Mouse (Mus musculus) stomach, embryonic 16.5 days (tissue): ENCODE results near the gene Gh. TPM values are rescaled to one million over a fixed set of nuclear protein-coding genes. Genes with fewer than 3 reads are reported as not detected.

ENCODE experiments used
- ATAC-seq: fragments of 200-750 bp; cut with Nextera tagmentation; 2 replicates; pipeline ENCODE4 v1.8.0; 2017; ENCODE audit warnings: moderate number of reproducible peaks, moderate TSS enrichment; ENCODE audit not compliant: insufficient read depth, low FRiP score
- H3K27ac ChIP-seq: fragments of 300-500 bp; sonication (generic); 2 replicates; pipeline ENCODE4 v1.5.1; 2014; ENCODE audit warnings: low read length
- H3K27me3 ChIP-seq: fragments of 300-500 bp; sonication (generic); 2 replicates; pipeline ENCODE4 v1.6.1; 2014; ENCODE audit warnings: low read length, control low read depth, mixed read lengths; ENCODE audit not compliant: control insufficient read depth, insufficient read depth
- H3K36me3 ChIP-seq: fragments of 300-500 bp; sonication (generic); 2 replicates; pipeline ENCODE4 v1.6.1; 2014; ENCODE audit warnings: low read length; ENCODE audit not compliant: control insufficient read depth, insufficient read depth
- H3K4me1 ChIP-seq: fragments of 300-500 bp; sonication (generic); 2 replicates; pipeline ENCODE4 v1.6.1; 2014; ENCODE audit warnings: low read length, control low read depth, mixed read lengths; ENCODE audit not compliant: control insufficient read depth, insufficient read depth
- H3K4me2 ChIP-seq: fragments of 300-500 bp; sonication (generic); 2 replicates; pipeline ENCODE4 v1.6.1; 2014; ENCODE audit warnings: low read depth, low read length, mixed read lengths
- H3K4me3 ChIP-seq: fragments of 300-500 bp; sonication (generic); replicated peaks from 2 replicates; pipeline ENCODE4 v1.5.1; 2014; ENCODE audit warnings: mild to moderate bottlenecking, low read length
- H3K9ac ChIP-seq: fragments of 300-500 bp; sonication (generic); 2 replicates; pipeline ENCODE4 v1.6.1; 2014; ENCODE audit warnings: low read length
- H3K9me3 ChIP-seq: fragments of 300-500 bp; sonication (generic); replicated peaks from 2 replicates; pipeline ENCODE4 v1.6.1; 2016; ENCODE audit warnings: low read length, control low read depth; ENCODE audit not compliant: control insufficient read depth
- WGBS: fragments of 180-500 bp; shearing (Covaris S2); extraction: QIAGEN DNeasy Blood & Tissue Kit; methylation state at CpG from one replicate; pipeline ENCODE4 v1.1.7; 2014; 5-methylcytosine and 5-hydroxymethylcytosine counted together
- polyA plus RNA-seq: library from polyadenylated mRNA; unstranded; fragments of >200 nt; fragmentation: Nextera tagmentation; extraction: Ambion mirVana; gene quantifications from 2 replicates; pipeline ENCODE4 v1.2.1, GENCODE M21; 2015

Gh gene
- polyA plus RNA-seq, 1 experiment from 2014 or later, result not detected

GRCm38 (mm10) chr11:106305348-106306064 is 3.8 kb upstream of the Gh start:
- no peak overlapping the region for H3K27ac ChIP-seq
- 74% methylated on average over 10 of the region's 10 CpGs for WGBS
- H3K4me3 ChIP-seq, result no peak overlapping the region
- H3K9me3 ChIP-seq, result no peaks in the 10 kb centered on the region
- no peaks in the 10 kb centered on the region for H3K27me3 ChIP-seq
- H3K4me2 ChIP-seq, result no peak overlapping the region
- ATAC-seq, result no peak
- H3K4me1 ChIP-seq, result no peaks in the 10 kb centered on the region
- no peaks in the 10 kb centered on the region for H3K36me3 ChIP-seq
- no peak overlapping the region for H3K9ac ChIP-seq

DNA sequence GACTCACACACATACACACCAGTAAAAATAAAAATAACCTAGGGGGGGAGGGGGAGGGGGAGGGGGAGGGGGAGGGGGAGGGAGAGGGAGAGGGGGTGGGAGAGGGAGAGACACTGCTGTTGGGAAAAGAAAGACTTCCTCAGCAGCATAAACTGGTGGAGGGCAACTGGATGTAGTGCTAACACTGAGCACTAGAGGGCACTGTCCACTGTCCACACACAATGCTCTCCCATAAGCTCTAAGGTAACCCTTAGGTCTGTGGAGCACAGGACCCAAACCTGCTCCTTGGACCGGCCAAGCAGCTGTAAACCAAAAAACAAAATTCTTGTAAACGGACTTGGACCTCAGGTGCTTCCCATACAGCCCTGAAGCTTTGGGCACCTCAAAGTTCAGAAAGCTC is 969 bp upstream of the Gh start:
- H3K36me3 ChIP-seq, result no peaks in the 10 kb centered on the region
- no peak for ATAC-seq
- no peak overlapping the region for H3K4me3 ChIP-seq
- H3K27ac ChIP-seq, result no peak overlapping the region
- no peaks in the 10 kb centered on the region for H3K9me3 ChIP-seq
- H3K4me1 ChIP-seq, result no peaks in the 10 kb centered on the region
- WGBS, result 14% methylated on average over 2 of the region's 2 CpGs
- H3K27me3 ChIP-seq, result no peaks in the 10 kb centered on the region
- no peak overlapping the region for H3K4me2 ChIP-seq
- H3K9ac ChIP-seq, result no peak overlapping the region

GRCm38 (mm10) chr11:106291861-106292260 is 9.8 kb downstream of the Gh start:
- H3K9me3 ChIP-seq, result no peaks in the 10 kb centered on the region

DNA sequence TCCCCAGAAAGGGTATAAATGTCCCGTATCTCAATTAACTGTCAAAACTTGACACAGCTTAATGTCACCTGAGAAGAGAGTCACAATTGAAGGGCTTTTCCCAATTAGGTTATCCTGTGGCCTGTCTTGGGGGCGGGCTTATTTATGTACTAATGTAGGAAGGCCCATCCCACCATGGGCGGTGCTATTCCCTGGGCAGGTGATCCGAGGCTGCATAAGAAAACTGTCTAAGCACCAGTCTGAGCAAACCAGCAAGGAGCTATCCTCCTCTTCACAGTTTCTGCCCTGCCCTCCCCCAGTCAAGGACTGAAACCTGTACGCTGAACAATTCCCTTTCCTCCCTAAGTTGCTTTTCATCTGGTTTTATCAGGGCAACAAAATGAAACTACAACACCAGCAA is 11.3 kb downstream of the Gh start:
- no peak for ATAC-seq
- Histone ChIP-seq H3K9me3 (no peaks in the 10 kb centered on the region), H3K4me2 (no peak overlapping the region), H3K4me1 (peaks cover 8% of the 10 kb centered on the region; the same call in 1 of the 2 replicates), H3K9ac (no peak overlapping the region), H3K36me3 (no peaks in the 10 kb centered on the region), H3K4me3 (no peak overlapping the region), H3K27ac (no peak overlapping the region), H3K27me3 (no peaks in the 10 kb centered on the region)
- 93% methylated on average over 5 of the region's 5 CpGs for WGBS

More at GRCm38 (mm10) chr11:106291861-106292260, 9.8 kb downstream of the Gh start:
- no peaks in the 10 kb centered on the region for H3K27me3 ChIP-seq
- 83% methylated on average over 2 of the region's 2 CpGs for WGBS
- no peak overlapping the region for H3K9ac ChIP-seq
- no peak overlapping the region for H3K4me2 ChIP-seq
- no peaks in the 10 kb centered on the region for H3K36me3 ChIP-seq
- no peak for ATAC-seq
- no peak overlapping the region for H3K27ac ChIP-seq
- peaks cover 7% of the 10 kb centered on the region; the same call in 1 of the 2 replicates for H3K4me1 ChIP-seq
- no peak overlapping the region for H3K4me3 ChIP-seq

- no peak for ATAC-seq
- no peak overlapping the region for H3K9ac ChIP-seq
- no peaks in the 10 kb centered on the region for H3K27me3 ChIP-seq
- no peak overlapping the region for H3K4me2 ChIP-seq
- WGBS, result 49% methylated on average over 8 of the region's 8 CpGs
- H3K4me3 ChIP-seq, result no peak overlapping the region
- H3K9me3 ChIP-seq, result no peaks in the 10 kb centered on the region
- peaks cover 8% of the 10 kb centered on the region; the same call in 1 of the 2 replicates for H3K4me1 ChIP-seq
- H3K27ac ChIP-seq, result no peak overlapping the region
- H3K36me3 ChIP-seq, result no peaks in the 10 kb centered on the region
Measured at GRCm38 (mm10) chr11:106289369-106289768, 12.3 kb downstream of the Gh start.

- no peak overlapping the region for H3K4me2 ChIP-seq
- peak overlapping the region; percentile 43; the same call in 1 of the 2 replicates for H3K27ac ChIP-seq
- no peaks in the 10 kb centered on the region for H3K27me3 ChIP-seq
- no peak for ATAC-seq
- H3K36me3 ChIP-seq, result no peaks in the 10 kb centered on the region
- no peaks in the 10 kb centered on the region for H3K9me3 ChIP-seq
- H3K4me1 ChIP-seq, result peaks cover 8% of the 10 kb centered on the region; the same call in 1 of the 2 replicates
- H3K9ac ChIP-seq, result no peak overlapping the region
- no peak overlapping the region for H3K4me3 ChIP-seq
- WGBS, result 66% methylated on average over 11 of the region's 11 CpGs
Measured at GRCm38 (mm10) chr11:106286987-106287386, 14.7 kb downstream of the Gh start.

DNA sequence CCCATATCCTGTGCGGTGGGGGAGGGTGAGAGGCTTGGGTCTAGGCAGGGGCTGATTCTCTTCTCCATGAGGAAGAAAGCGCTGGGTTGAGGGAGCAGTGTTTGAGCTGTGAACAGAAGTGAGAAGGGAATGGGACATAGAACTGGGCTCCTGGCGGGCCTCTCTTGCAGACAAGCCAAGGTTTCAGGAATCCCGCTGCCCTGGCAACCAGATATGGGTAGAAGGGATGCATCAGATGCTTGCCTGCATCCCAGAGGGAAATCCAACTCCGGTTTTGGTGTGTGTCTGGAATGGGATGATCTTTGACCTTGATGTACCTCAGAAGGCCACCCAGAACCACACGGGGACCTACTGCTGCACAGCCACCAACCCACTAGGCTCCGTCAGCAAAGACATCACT is 15.5 kb downstream of the Gh start:
- Histone ChIP-seq H3K9me3 (no peaks in the 10 kb centered on the region), H3K4me2 (no peak overlapping the region), H3K27me3 (no peaks in the 10 kb centered on the region), H3K27ac (no peak overlapping the region), H3K36me3 (no peaks in the 10 kb centered on the region), H3K4me3 (no peak overlapping the region), H3K4me1 (peaks cover 8% of the 10 kb centered on the region; the same call in 1 of the 2 replicates), H3K9ac (no peak overlapping the region)
- 86% methylated on average over 7 of the region's 7 CpGs for WGBS
- no peak for ATAC-seq

GRCm38 (mm10) chr11:106284126-106284525 is 17.5 kb downstream of the Gh start:
- Histone ChIP-seq H3K4me2 (no peak overlapping the region), H3K4me1 (peaks cover 8% of the 10 kb centered on the region; the same call in 1 of the 2 replicates), H3K4me3 (no peak overlapping the region), H3K9me3 (no peaks in the 10 kb centered on the region), H3K27ac (no peak overlapping the region), H3K36me3 (no peaks in the 10 kb centered on the region), H3K27me3 (no peaks in the 10 kb centered on the region), H3K9ac (no peak overlapping the region)
- 61% methylated on average over 8 of the region's 8 CpGs for WGBS
- no peak for ATAC-seq

DNA sequence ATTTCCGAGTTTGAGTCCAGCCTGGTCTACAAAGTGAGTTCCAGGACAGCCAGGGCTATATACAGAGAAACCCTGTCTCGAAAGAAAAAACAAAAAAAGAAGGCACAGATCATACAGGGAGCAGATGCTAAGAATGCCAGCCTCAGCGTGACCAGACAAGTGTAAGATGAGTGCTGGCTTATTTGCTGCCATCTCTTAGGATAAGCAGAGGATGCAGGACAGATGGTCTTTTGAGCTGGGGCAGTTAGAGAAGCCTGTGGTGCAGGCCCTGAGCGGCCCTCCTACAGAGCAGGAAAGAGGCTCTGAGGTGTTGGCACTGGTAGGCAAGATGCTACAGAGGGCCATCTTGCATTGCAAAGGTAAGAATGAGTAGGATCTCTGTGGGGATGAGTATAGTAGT is 18.3 kb downstream of the Gh start:
- 85% methylated on average over 4 of the region's 4 CpGs for WGBS

More for the DNA sequence above, 18.3 kb downstream of the Gh start:
- H3K9ac ChIP-seq, result no peak overlapping the region
- peaks cover 8% of the 10 kb centered on the region; the same call in 1 of the 2 replicates for H3K4me1 ChIP-seq
- no peak overlapping the region for H3K4me2 ChIP-seq
- H3K4me3 ChIP-seq, result no peak overlapping the region
- no peaks in the 10 kb centered on the region for H3K27me3 ChIP-seq
- H3K36me3 ChIP-seq, result no peaks in the 10 kb centered on the region
- ATAC-seq, result no peak
- no peak overlapping the region for H3K27ac ChIP-seq
- no peaks in the 10 kb centered on the region for H3K9me3 ChIP-seq
